Mouse (Mus musculus): ENCODE results near the gene Bbx.
A peak's percentile ranks its signal among the peaks of the same experiment; 100 is the strongest.

The Bbx gene

DNA sequence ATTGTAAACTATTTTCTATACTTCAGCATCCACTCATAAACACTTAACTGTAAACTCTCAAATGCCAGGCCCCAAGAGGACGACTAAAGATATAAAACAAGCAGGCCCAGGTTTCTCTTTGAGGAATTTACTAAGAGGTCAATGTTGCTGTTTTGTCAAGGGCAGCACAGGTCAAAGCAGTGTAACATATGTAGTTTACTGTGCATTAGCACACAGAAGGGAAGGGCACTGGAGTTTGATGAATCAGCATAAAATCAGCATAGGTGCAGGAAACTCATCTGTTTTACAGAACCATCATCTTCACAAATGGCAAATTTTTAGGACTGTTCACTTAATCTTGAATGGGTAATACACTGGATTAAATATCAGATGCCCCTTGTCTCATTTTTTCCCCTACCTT lies 205.9 kb downstream of the Bbx start:
- no peak for DNase-seq

DNA sequence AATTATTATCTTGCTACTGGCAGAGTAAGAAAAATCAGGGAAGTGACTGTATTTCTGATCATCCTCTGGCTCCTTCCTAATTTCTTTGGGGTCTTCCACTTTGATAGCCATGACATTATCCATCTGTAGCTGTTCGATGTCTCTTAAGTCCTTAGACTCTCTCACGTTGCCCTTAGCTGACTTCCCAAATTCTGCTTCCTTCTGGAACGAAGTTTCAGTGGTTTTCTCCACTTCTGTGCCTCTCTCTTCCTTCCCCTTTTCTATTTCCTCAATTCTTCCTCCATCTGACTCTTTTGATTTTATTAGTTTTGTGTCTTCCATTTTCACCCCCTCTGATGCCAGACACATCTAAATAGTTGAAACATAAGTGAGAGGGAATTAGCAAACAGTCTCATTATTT lies 207.2 kb downstream of the Bbx start:
- no peak for DNase-seq

DNA sequence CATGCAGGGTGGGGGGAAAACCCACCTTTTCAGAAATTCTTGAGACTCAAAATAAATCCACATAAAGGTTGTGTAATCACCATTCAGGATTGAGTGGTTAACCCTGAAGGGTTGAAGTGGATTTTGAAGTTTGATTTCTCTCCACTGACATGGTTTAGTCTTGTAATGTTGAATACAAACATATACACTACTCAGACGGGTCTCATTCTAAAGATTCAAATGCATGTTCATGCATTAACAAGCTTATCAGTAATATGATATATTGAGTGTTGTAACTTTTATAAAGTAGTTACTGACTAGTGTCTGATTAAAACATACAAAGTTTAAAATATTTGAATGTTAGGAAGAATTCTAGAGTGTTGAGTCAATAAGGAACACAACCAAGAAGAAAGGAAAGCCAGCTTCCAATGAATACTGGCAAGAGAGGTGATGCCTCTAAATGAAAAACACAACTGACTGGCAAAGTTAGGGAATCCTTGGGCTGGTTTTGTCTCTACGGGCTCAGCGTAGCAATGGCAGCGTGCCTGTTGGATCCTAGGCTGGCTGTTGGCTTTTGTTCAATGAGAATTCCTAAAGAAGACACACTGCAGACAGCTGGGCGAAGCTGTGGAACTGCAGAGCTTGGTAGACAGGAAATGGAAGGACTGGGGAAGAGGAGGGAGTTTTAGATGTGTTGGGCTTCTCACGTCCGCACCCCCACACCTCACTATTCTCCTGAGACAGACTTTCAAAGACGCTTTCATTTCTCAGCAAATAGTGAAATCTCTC lies 211.3 kb downstream of the Bbx start:
- DNase-seq, result peak; percentile 61

- DNase-seq, result peak; percentile 27
These were observed 215.1 kb downstream of the Bbx start for GRCm38 (mm10) chr16:50217084-50217483.

DNA sequence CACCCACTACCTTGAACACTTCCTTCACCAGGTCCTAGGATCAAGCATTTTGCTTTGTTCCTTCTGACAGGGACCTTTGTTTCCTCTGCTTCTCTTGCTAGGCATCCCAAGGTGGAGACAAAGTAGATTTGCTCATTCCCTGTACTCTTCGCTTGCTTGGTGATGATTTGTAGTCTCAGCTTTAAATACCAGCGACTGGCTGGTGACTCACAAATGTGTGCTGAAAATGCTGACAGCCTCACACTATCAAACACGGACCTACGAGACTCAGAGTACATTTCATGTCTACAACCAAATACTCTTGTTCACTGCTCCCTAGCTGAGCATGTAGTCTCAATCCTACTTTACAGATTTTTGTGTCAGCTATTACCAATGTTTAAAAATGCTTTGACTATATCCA lies 220.5 kb downstream of the Bbx start:
- DNase-seq, result no peak

GRCm38 (mm10) chr16:50211231-50211630 lies 221.0 kb downstream of the Bbx start:
- DNase-seq, result no peak

GRCm38 (mm10) chr16:50210742-50211141 lies 221.4 kb downstream of the Bbx start:
- DNase-seq, result no peak

GRCm38 (mm10) chr16:50204944-50205343 lies 227.2 kb downstream of the Bbx start:
- no peak for DNase-seq

DNA sequence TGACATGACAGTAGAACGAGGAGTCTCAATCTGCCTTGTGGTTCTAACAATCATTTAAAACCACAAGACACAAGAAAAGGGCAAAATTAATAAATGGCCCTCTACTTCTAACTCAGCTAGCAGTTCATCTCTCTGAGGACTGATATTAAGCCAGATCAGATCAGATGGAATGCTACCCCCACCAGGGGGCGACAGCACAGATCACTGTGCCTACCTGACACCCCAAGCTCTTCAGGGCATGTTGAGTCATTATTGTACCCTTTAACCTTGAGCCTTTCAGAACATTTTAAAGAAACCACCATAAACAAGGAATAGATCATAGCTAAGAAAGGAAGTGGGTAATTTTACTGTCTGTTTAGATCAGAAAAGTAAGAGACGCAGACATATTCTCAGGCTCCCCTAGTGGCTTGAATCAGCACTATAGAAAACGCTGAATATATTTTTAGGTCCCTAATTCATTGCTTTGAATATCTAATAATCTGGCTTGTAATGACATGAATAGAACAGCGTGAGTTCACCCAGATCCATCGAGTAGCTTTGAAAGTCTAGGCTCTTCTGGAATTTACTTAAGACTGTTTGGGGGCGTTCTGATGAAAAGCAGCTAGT lies 230.5 kb downstream of the Bbx start:
- DNase-seq, result peak; percentile 76

DNA sequence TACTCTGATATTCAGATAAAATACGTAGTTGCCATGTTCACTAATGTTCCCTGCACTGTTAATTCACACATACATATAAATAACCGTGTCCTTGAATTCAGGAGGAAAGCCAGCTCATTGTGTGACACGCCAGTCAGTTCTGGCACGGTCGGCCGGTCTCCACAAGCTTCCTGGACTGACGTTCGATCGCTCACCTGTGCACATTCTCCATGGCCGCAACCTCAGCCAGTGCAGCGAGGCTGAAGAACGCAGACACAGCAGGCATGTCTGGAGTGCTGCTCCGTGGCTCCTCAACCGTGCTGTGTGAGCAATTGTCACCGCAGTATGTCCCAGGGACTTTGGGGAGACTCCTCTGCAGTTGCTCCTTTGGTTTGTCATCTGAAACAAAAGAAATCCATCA lies 232.0 kb downstream of the Bbx start:
- DNase-seq, result no peak

- no peak for DNase-seq
These were observed 236.1 kb downstream of the Bbx start for GRCm38 (mm10) chr16:50196118-50196517.

DNA sequence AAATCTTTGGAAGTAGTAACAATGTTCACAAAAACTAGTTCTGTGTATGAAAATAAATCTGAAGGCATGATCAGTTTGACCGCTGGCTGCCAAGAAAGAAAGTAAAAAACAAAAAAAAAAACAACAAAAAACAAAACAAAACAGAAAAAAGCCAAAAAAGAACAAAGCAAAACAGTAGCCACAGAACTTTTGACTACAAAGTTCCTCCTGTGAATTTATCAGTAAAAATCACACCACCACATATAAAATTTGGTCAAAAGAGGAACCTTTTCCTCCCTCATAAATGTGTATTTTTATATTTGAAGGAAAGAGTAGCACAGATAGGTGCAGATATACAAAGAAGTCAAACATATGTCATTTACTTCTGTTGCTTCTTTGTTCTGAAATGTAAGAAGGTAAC lies 239.6 kb downstream of the Bbx start:
- DNase-seq, result no peak

- DNase-seq, result no peak
These were observed 243.1 kb downstream of the Bbx start for GRCm38 (mm10) chr16:50189108-50189507.

DNA sequence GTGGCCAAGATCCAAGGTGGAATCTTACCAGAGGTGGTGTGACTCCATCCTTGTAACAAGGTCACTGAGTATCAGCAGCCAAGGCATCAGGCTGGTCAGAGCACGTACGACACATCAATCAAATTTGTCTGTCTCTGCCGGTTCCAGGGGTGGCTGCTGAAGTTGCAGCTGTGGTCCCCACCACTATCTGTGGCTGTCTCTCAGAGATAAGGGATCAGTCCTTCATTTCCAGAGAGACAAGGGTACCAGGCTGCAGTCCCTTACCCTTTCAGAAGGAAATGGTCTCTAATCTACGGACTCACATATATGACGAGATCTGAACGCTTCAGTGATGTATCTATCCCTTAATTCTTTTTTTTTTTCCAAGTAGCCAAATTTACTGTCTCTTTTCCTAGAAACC lies 245.6 kb downstream of the Bbx start:
- no peak for DNase-seq

- DNase-seq, result peak; percentile 61
These were observed 247.1 kb downstream of the Bbx start for GRCm38 (mm10) chr16:50185041-50185440.

DNA sequence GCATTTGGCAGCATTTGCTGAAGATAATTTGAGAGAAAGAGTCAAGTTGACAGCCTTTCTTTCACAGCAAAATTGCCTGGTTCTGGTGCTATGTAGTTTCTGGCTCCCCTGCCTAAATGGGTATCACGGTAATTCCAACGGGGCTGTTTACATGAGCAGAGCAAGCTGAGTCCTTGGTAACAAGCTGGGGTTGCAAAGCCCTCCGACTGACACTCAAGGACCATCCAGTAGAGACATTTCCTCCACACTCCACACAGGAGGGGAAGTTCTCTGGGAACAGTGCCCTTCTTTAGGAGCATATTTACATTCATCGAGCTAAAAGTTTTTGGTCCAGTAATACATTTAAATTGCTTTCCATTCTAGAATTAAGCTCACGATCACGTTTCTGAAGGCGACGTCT lies 249.2 kb downstream of the Bbx start:
- DNase-seq, result no peak

GRCm38 (mm10) chr16:50182561-50182960 lies 249.6 kb downstream of the Bbx start:
- no peak for DNase-seq

- DNase-seq, result no peak
These were observed 259.4 kb downstream of the Bbx start for GRCm38 (mm10) chr16:50172760-50173159.

DNA sequence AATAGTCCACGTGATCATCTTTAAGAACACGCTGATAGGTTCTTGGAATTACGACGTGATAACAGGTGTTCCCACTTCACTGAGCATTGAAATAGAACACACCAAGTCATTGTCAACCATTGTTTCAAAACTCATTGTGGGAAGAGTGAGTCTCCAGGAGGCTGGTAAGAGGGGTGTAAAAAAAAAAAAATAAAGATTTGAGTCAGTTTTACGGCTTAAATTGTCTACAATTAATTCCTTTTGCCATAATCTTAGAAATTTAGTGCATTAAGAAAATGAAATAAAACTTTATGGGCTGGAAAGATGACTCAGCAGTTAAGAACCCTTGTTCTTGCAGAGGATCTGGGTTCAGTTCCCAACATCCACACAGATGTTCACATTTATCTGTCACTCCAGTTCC lies 261.4 kb downstream of the Bbx start:
- no peak for DNase-seq

GRCm38 (mm10) chr16:50167983-50168299 lies 264.2 kb downstream of the Bbx start:
- DNase-seq, result no peak

GRCm38 (mm10) chr16:50167231-50167982 lies 264.8 kb downstream of the Bbx start:
- DNase-seq, result no peak

DNA sequence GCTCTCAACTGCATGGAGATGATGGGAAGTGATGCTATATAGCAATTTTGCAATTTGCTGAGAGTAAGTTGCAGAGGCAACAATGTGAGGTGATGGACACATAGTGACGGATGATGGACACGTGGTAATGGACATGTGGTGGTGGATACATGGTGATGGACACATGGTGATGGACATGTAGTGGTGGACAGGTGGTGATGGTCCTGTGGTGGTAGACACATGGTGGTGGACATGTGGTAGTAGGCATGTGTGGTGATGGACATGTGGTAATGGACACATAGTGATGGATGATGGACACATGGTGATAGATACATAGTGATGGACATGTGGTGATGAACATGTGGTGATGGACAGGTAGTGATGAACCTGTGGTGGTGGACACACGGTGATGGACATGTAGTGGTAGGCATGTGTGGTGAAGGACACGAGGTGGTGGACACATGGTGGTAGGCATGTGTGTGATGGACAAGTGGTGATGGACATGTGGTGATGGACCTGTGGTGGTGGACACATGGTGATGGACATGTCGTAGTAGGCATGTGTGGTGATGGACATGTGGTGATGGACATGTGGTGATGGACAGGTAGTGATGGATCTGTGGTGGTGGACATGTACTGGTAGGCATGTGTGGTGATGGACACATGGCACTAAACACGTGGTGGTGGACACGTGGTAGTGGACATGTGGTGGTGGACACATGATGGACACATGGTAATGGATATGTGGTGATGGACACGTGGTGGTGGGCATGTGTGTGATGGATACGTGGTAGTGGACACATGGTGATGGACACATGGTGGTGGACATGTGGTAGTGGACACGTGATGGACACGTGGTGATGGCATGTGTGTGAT lies 271.5 kb downstream of the Bbx start:
- no peak for DNase-seq

GRCm38 (mm10) chr16:50158546-50158945 lies 273.6 kb downstream of the Bbx start:
- DNase-seq, result no peak
